Mouse (Mus musculus): ENCODE measurements around the gene Gimap8.

Gimap8 gene

GRCm38 (mm10) chr6:48706130-48706529 is 59.1 kb downstream of the Gimap8 start:
- no peak for DNase-seq (ENCODE audit: low read depth)

Measured in fibroblast of lung, adult 2 months (primary cell).